Mouse (Mus musculus): ENCODE results near the gene 1700056E22Rik. TPM values are rescaled to one million over a fixed set of nuclear protein-coding genes. Genes with fewer than 3 reads are reported as not detected.

Gene 1700056E22Rik
- polyA plus RNA-seq, 1 experiment: 0.63 TPM

DNA sequence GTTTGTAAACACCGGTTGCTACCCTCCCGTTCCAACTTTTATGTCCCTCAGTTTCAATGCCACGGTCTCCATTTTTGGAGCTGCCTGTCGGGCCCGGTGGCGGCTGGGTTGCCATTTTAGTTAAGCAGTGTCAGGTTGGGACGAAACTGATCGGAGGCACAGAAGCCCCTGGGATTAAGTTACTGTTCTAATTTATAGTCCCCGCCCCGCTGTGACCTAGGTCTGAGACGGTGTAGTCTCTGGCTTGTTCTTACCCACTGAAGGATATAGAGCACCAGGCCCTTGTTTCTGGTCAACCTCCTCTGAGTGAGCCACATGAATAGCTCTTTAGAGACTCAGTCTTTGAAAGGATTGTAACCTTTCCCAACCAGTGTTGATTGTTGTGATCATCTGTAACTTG, 6.1 kb upstream of the 1700056E22Rik start:
- Histone ChIP-seq H3K36me3 (ENCODE audit: control insufficient read depth, insufficient read depth, low read length, poor library complexity, severe bottlenecking) (no peaks in the 10 kb centered on the region), H3K4me1 (ENCODE audit: control insufficient read depth, insufficient read depth, low read length) (peaks cover 4% of the 10 kb centered on the region), H3K9me3 (replicated peaks; ENCODE audit: control insufficient read depth, insufficient read depth, low read length, poor library complexity, severe bottlenecking) (no peaks in the 10 kb centered on the region), H3K4me3 (ENCODE audit: low read depth, low read length) (no peak overlapping the region), H3K27me3 (ENCODE audit: control insufficient read depth, insufficient read depth, low read length, poor library complexity, severe bottlenecking) (no peaks in the 10 kb centered on the region), H3K9ac (ENCODE audit: low read depth, poor library complexity, severe bottlenecking) (no peak overlapping the region), H3K27ac (ENCODE audit: insufficient read depth, low read length) (no peak overlapping the region)
- TF ChIP-seq POLR2A (IDR thresholded peaks at IDR 0.05; ENCODE audit: insufficient read depth, low read length) (no peak), CTCF (IDR thresholded peaks at IDR 0.05; ENCODE audit: low read depth, low read length) (no peak), EP300 (IDR thresholded peaks at IDR 0.05; ENCODE audit: insufficient read depth, low read depth, low read length) (no peak)

DNA sequence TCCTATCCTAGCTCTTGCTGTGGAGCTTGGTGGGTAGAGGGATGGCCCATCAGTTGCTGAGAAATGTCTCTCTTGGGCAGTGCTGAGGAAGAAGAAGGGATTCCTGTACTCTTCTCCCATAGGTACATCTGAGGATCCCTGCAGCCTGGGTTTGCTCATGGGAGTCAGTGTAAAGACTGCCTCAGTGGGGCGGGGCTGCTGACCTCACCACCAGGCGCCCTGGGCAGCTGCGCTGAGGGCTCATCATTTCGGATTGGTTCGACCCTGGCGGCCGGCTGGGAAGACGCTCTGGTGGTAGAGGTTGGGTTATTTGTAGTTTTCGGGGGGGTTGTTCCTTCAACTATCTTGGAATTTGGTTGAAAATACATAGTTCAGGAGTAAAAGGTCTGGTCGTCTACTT, 5.2 kb upstream of the 1700056E22Rik start:
- no peaks in the 10 kb centered on the region for H3K27me3 ChIP-seq (ENCODE audit: control insufficient read depth, insufficient read depth, low read length, poor library complexity, severe bottlenecking)
- H3K4me1 ChIP-seq (ENCODE audit: control insufficient read depth, insufficient read depth, low read length): peaks cover 4% of the 10 kb centered on the region
- TF ChIP-seq POLR2A (IDR thresholded peaks at IDR 0.05; ENCODE audit: insufficient read depth, low read length): no peak
- TF ChIP-seq CTCF (IDR thresholded peaks at IDR 0.05; ENCODE audit: low read depth, low read length): no peak
- no peak for TF ChIP-seq EP300 (IDR thresholded peaks at IDR 0.05; ENCODE audit: insufficient read depth, low read depth, low read length)
- no peaks in the 10 kb centered on the region for H3K36me3 ChIP-seq (ENCODE audit: control insufficient read depth, insufficient read depth, low read length, poor library complexity, severe bottlenecking)
- no peak overlapping the region for H3K9ac ChIP-seq (ENCODE audit: low read depth, poor library complexity, severe bottlenecking)
- H3K9me3 ChIP-seq (replicated peaks; ENCODE audit: control insufficient read depth, insufficient read depth, low read length, poor library complexity, severe bottlenecking): no peaks in the 10 kb centered on the region
- H3K4me3 ChIP-seq (ENCODE audit: low read depth, low read length): no peak overlapping the region
- no peak overlapping the region for H3K27ac ChIP-seq (ENCODE audit: insufficient read depth, low read length)

DNA sequence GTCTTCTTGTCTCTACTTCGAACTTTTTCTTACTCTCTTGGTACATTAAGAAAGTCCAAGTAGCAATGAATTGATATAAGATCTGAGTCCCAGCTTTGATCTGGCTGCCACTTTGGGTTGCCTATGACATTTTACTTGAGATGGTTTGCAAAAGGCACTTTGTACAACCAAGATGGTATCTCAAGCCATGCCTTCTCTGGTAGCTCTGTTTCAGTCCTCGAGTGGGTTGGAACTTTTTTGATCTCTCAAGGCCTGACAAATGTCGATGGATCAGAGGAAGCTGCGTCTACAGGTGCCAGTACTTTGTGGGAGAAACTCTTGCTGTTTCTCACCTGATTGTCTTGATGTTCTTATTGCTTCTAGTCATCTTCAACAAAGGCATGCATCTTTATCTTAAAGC, 3.7 kb upstream of the 1700056E22Rik start:
- Histone ChIP-seq H3K36me3 (ENCODE audit: control insufficient read depth, insufficient read depth, low read length, poor library complexity, severe bottlenecking) (no peaks in the 10 kb centered on the region), H3K9ac (ENCODE audit: low read depth, poor library complexity, severe bottlenecking) (no peak overlapping the region), H3K4me1 (ENCODE audit: control insufficient read depth, insufficient read depth, low read length) (peaks cover 4% of the 10 kb centered on the region), H3K27me3 (ENCODE audit: control insufficient read depth, insufficient read depth, low read length, poor library complexity, severe bottlenecking) (no peaks in the 10 kb centered on the region), H3K27ac (ENCODE audit: insufficient read depth, low read length) (no peak overlapping the region), H3K9me3 (replicated peaks; ENCODE audit: control insufficient read depth, insufficient read depth, low read length, poor library complexity, severe bottlenecking) (no peaks in the 10 kb centered on the region), H3K4me3 (ENCODE audit: low read depth, low read length) (no peak overlapping the region)
- TF ChIP-seq POLR2A (IDR thresholded peaks at IDR 0.05; ENCODE audit: insufficient read depth, low read length) (no peak), EP300 (IDR thresholded peaks at IDR 0.05; ENCODE audit: insufficient read depth, low read depth, low read length) (no peak), CTCF (IDR thresholded peaks at IDR 0.05; ENCODE audit: low read depth, low read length) (no peak)

DNA sequence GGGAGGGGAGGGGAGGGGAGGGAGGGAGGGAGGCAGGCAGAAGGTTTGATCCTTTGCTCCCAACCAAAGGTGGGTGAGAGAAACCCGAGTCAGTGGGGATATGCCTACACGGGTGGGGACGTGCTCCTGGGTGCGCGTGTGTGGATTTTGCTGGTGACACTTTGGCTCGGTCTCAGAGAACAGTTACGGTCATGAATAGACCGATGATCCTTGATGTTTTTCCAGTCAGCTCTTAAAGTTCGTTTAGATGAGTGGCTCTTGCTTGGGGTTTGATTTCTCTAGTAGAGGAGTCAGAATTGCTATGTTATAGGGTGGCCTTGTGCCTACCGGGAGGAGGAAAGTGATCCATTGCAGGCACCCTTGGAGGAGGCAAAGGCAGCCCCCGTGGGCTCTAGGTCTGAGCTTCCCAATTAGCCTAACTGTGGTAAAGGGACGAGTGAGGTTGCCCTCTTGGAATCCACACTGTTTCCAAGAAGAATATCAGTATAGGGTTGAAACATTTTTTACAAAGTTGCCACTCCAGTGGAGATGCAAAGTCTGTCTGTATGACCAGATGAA, 1.3 kb upstream of the 1700056E22Rik start:
- Histone ChIP-seq H3K4me1 (ENCODE audit: control insufficient read depth, insufficient read depth, low read length) (no peaks in the 10 kb centered on the region), H3K27me3 (ENCODE audit: control insufficient read depth, insufficient read depth, low read length, poor library complexity, severe bottlenecking) (0 out of 2 replicates have a peak, but pooled peaks cover 2% of the 10 kb centered on the region), H3K36me3 (ENCODE audit: control insufficient read depth, insufficient read depth, low read length, poor library complexity, severe bottlenecking) (no peaks in the 10 kb centered on the region), H3K27ac (ENCODE audit: insufficient read depth, low read length) (no peak overlapping the region), H3K4me3 (ENCODE audit: low read depth, low read length) (peak overlapping the region; percentile 23; the same call in 1 of the 2 replicates), H3K9me3 (replicated peaks; ENCODE audit: control insufficient read depth, insufficient read depth, low read length, poor library complexity, severe bottlenecking) (no peaks in the 10 kb centered on the region), H3K9ac (ENCODE audit: low read depth, poor library complexity, severe bottlenecking) (0 out of 2 replicates have a peak overlapping the region, but pooled peaks have one; percentile 1)
- TF ChIP-seq CTCF (IDR thresholded peaks at IDR 0.05; ENCODE audit: low read depth, low read length): no peak

DNA sequence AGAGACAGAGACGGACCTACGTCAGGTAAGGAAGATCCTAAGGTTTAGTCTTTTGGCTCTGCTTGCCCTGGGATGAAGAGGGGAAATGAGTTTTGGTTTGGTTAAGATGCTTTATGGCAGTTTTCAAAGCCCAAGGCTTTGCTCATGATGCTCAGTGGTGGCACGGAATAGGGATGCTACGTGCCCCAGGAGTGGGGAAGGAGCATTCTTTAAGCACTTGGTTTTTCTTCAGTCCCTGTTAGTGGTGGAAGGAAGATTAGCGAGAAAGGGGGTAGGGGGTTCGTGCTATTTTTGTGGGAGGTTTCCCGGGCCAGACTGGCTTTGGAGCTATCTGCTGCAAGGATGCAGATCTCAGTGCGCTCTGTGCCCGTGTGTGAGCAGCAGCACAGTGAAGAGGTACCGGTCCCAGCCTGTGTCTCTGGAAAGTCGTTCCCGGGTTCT, 660 bp upstream of the 1700056E22Rik start:
- H3K9ac ChIP-seq (ENCODE audit: low read depth, poor library complexity, severe bottlenecking): 0 out of 2 replicates have a peak overlapping the region, but pooled peaks have one; percentile 1
- H3K4me3 ChIP-seq (ENCODE audit: low read depth, low read length): peak overlapping the region; percentile 61
- 0 out of 2 replicates have a peak, but pooled peaks cover 2% of the 10 kb centered on the region for H3K27me3 ChIP-seq (ENCODE audit: control insufficient read depth, insufficient read depth, low read length, poor library complexity, severe bottlenecking)
- H3K36me3 ChIP-seq (ENCODE audit: control insufficient read depth, insufficient read depth, low read length, poor library complexity, severe bottlenecking): no peaks in the 10 kb centered on the region
- H3K27ac ChIP-seq (ENCODE audit: insufficient read depth, low read length): no peak overlapping the region
- TF ChIP-seq CTCF (IDR thresholded peaks at IDR 0.05; ENCODE audit: low read depth, low read length) (no peak), EP300 (IDR thresholded peaks at IDR 0.05; ENCODE audit: insufficient read depth, low read depth, low read length) (no peak), POLR2A (IDR thresholded peaks at IDR 0.05; ENCODE audit: insufficient read depth, low read length) (no peak)
- no peaks in the 10 kb centered on the region for H3K9me3 ChIP-seq (replicated peaks; ENCODE audit: control insufficient read depth, insufficient read depth, low read length, poor library complexity, severe bottlenecking)
- H3K4me1 ChIP-seq (ENCODE audit: control insufficient read depth, insufficient read depth, low read length): no peaks in the 10 kb centered on the region

DNA sequence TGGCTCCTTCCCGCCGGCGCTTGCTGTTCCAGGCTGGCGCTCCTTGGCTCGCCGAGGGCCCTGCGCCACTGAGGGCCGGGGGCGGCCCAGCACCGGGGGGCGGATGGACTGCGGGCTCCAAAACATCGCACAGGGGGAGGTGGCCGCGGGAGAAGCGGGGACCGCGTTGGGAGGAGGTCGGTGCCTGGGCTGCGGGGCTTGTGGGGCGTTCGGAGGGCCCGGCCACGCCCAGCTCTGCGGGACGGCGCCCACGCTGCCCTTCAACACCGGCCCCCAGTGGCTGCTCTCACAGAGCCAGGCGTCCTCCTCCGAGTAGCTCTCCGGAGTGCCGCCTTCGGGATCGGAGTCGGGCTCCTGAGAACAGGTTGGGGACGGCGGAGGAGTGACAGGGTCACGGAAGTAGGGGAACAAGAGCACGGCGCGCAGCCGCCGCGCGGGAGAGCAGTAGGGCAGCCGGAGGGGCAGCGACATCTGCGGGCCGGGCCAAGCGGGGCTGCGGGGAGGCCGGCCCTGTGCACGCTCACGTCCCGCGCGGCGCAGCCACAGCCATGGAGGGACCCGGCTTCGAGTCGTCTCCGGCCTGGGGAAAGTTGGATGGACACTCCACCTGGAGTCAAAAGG, 601 bp downstream of the 1700056E22Rik start:
- H3K9me3 ChIP-seq (replicated peaks; ENCODE audit: control insufficient read depth, insufficient read depth, low read length, poor library complexity, severe bottlenecking): no peaks in the 10 kb centered on the region
- H3K27me3 ChIP-seq (ENCODE audit: control insufficient read depth, insufficient read depth, low read length, poor library complexity, severe bottlenecking): 0 out of 2 replicates have a peak, but pooled peaks cover 2% of the 10 kb centered on the region
- H3K4me1 ChIP-seq (ENCODE audit: control insufficient read depth, insufficient read depth, low read length): no peaks in the 10 kb centered on the region
- peak overlapping the region; percentile 85 for H3K9ac ChIP-seq (ENCODE audit: low read depth, poor library complexity, severe bottlenecking)
- H3K4me3 ChIP-seq (ENCODE audit: low read depth, low read length): peak overlapping the region; percentile 58
- H3K27ac ChIP-seq (ENCODE audit: insufficient read depth, low read length): no peak overlapping the region
- TF ChIP-seq POLR2A (IDR thresholded peaks at IDR 0.05; ENCODE audit: insufficient read depth, low read length): no peak
- TF ChIP-seq EP300 (IDR thresholded peaks at IDR 0.05; ENCODE audit: insufficient read depth, low read depth, low read length): no peak
- TF ChIP-seq CTCF (IDR thresholded peaks at IDR 0.05; ENCODE audit: low read depth, low read length): no peak
- H3K36me3 ChIP-seq (ENCODE audit: control insufficient read depth, insufficient read depth, low read length, poor library complexity, severe bottlenecking): no peaks in the 10 kb centered on the region

Measured in ES-Bruce4 (cell line).